Mouse (Mus musculus) neural tube, embryonic 15.5 days (tissue): ENCODE results near the gene Gm4131. TPM values are rescaled to one million over a fixed set of nuclear protein-coding genes. Genes with fewer than 3 reads are reported as not detected.
A peak's percentile ranks its signal among the peaks of the same experiment; 100 is the strongest.

ENCODE experiments used
- ATAC-seq: fragments of 200-750 bp; cut with Nextera tagmentation; 2 replicates; pipeline ENCODE4 v1.8.0; 2017; ENCODE audit warnings: mild to moderate bottlenecking, moderate TSS enrichment, moderate library complexity; ENCODE audit not compliant: low FRiP score
- H3K27ac ChIP-seq: fragments of 300-500 bp; sonication (generic); replicated peaks from 2 replicates; pipeline ENCODE4 v1.5.1; 2015; ENCODE audit warnings: mild to moderate bottlenecking, inconsistent platforms
- H3K27me3 ChIP-seq: fragments of 300-500 bp; sonication (generic); replicated peaks from 2 replicates; pipeline ENCODE4 v1.6.1; 2015; ENCODE audit warnings: inconsistent platforms
- H3K36me3 ChIP-seq: fragments of 300-500 bp; sonication (generic); 2 replicates; pipeline ENCODE4 v1.6.1; 2015; ENCODE audit warnings: inconsistent platforms
- H3K4me1 ChIP-seq: fragments of 300-500 bp; sonication (generic); 2 replicates; pipeline ENCODE4 v1.6.1; 2015; ENCODE audit warnings: inconsistent platforms
- H3K4me2 ChIP-seq: fragments of 300-500 bp; sonication (generic); 2 replicates; pipeline ENCODE4 v1.6.1; 2015; ENCODE audit warnings: inconsistent platforms, mild to moderate bottlenecking, moderate library complexity
- H3K4me3 ChIP-seq: fragments of 300-500 bp; sonication (generic); replicated peaks from 2 replicates; pipeline ENCODE4 v1.5.1; 2015; ENCODE audit warnings: mild to moderate bottlenecking, inconsistent platforms
- H3K9ac ChIP-seq: fragments of 300-500 bp; sonication (generic); replicated peaks from 2 replicates; pipeline ENCODE4 v1.6.1; 2015; ENCODE audit warnings: mild to moderate bottlenecking, inconsistent platforms
- H3K9me3 ChIP-seq: fragments of 300-500 bp; sonication (generic); replicated peaks from 2 replicates; pipeline ENCODE4 v1.6.1; 2016; ENCODE audit warnings: inconsistent platforms
- WGBS: fragments of 180-500 bp; shearing (Covaris S2); methylation state at CpG from one replicate; pipeline ENCODE4 v1.1.7; 2015; ENCODE audit warnings: mixed read lengths; 5-methylcytosine and 5-hydroxymethylcytosine counted together
- polyA plus RNA-seq: library from polyadenylated mRNA; unstranded; fragments of >200 nt; fragmentation: Nextera tagmentation; extraction: Ambion mirVana; gene quantifications from 2 replicates; pipeline ENCODE4 v1.2.1, GENCODE M21; 2015

Gene Gm4131
- polyA plus RNA-seq, 1 experiment from 2014 or later: 0.27 TPM

DNA sequence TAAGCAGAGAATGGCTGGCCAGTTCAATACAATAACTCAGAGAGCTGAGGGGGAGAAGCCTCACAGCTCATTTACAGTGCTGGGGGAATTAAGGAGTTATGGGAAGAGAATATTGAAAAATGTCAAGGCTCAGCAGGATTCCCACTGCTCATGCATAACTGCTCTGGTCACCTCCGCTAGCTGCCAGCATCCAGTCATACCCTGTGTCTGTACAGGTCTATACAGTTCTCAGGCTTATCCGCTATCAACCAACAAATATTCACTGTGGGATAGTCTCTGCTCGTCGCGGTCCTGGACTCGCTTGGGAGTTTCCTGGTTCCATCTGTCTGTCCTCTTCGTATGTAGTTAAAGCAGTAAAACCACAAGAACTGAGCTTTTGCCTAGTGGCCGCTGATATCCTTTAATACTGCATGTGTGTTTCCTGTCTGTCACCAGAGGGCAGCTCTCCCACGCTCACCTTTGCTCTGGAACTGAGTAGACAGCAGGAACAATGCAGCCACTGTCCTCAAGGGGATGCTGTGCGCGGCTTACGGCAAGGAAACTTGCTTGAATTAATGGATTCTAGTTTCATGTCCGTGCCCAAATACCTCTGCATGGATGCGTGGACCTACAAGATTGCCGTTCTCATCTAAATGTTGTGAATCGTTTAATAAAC, 74.4 kb downstream of the Gm4131 start:
- WGBS: 28% methylated on average over 16 of the region's 16 CpGs
- ATAC-seq: peak; percentile 88; the same call in 1 of the 2 replicates
- Histone ChIP-seq H3K27ac (no peak overlapping the region), H3K27me3 (no peaks in the 10 kb centered on the region), H3K4me3 (no peak overlapping the region), H3K4me2 (peak overlapping the region; percentile 29), H3K9me3 (no peaks in the 10 kb centered on the region), H3K4me1 (peaks cover 8% of the 10 kb centered on the region; the same call in 1 of the 2 replicates), H3K9ac (no peak overlapping the region), H3K36me3 (no peaks in the 10 kb centered on the region)

DNA sequence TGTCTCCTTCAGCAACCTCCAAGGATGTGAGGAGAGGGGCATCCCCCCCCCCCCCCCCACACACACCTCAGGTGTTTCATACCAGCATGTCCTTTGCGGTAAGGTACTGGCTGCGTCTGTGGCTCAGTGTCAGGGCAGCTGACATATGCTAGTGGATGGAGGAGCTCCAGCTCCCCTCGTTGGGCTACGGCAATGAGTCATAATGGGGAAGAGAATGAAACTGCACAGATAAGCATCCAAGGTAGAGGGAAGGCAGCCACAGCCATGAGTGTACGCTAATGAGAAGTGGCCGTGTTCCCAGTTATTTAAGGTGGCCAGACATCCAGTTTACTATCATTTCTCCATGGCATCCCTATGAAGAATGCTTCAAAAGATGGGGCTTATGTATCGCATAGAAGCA, 78.5 kb downstream of the Gm4131 start:
- no peak for ATAC-seq

DNA sequence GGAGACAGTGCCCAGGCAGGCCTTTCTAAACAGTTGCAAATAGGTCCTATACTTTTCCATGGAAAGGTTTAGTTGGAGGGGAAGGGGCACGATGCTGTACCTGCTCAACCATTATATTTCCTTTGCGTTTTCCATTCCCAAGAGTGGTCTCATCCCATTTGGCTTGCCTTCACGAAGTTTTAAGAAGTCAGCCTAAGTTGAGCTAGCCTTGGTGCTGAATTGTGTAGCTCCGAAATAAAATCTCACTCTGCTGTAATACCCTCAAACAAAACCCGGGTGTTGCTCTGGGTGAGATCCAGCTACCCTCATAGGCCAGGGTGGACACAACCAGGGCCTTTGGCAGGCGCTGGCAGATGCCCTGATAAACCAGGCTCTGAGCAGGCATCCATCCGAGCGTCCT, 85.3 kb downstream of the Gm4131 start:
- 63% methylated on average over 8 of the region's 8 CpGs for WGBS
- Histone ChIP-seq H3K4me1 (peaks cover 5% of the 10 kb centered on the region; the same call in 1 of the 2 replicates), H3K36me3 (no peaks in the 10 kb centered on the region), H3K9ac (no peak overlapping the region), H3K9me3 (no peaks in the 10 kb centered on the region), H3K4me3 (no peak overlapping the region), H3K27ac (no peak overlapping the region), H3K27me3 (no peaks in the 10 kb centered on the region), H3K4me2 (no peak overlapping the region)
- no peak for ATAC-seq

More for the DNA sequence above, 78.5 kb downstream of the Gm4131 start:
- H3K4me3 ChIP-seq: no peak overlapping the region
- H3K9ac ChIP-seq: no peak overlapping the region
- no peak overlapping the region for H3K27ac ChIP-seq
- H3K36me3 ChIP-seq: no peaks in the 10 kb centered on the region
- H3K27me3 ChIP-seq: no peaks in the 10 kb centered on the region
- WGBS: 87% methylated on average over 7 of the region's 7 CpGs
- H3K9me3 ChIP-seq: no peaks in the 10 kb centered on the region
- H3K4me2 ChIP-seq: no peak overlapping the region
- peaks cover 8% of the 10 kb centered on the region; the same call in 1 of the 2 replicates for H3K4me1 ChIP-seq

DNA sequence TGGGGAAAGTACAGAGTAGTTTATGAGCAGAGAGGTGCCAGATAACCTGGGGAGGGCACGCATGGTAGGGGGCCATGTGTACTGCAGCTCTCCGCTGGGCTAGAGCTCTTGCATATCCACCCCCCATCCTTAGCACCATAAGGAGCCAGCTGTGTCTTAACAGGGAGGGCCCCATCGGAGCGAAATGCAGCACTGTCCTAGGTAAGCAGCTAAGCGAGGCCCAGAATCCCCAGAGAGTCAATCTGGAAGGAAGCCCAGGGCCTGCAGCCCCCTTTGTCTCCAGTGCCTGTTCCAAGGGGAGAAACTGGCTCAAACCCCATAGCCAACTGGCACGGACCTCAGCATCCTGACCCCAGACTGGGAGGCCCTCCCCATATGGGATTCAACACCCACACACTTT, 87.3 kb downstream of the Gm4131 start:
- H3K36me3 ChIP-seq: no peaks in the 10 kb centered on the region
- H3K9me3 ChIP-seq: no peaks in the 10 kb centered on the region
- H3K4me3 ChIP-seq: no peak overlapping the region
- peak; percentile 63; the same call in 1 of the 2 replicates for ATAC-seq
- no peak overlapping the region for H3K27ac ChIP-seq
- no peaks in the 10 kb centered on the region for H3K27me3 ChIP-seq
- WGBS: 39% methylated on average over 6 of the region's 6 CpGs
- H3K4me1 ChIP-seq: peaks cover 5% of the 10 kb centered on the region; the same call in 1 of the 2 replicates
- no peak overlapping the region for H3K9ac ChIP-seq
- H3K4me2 ChIP-seq: no peak overlapping the region

DNA sequence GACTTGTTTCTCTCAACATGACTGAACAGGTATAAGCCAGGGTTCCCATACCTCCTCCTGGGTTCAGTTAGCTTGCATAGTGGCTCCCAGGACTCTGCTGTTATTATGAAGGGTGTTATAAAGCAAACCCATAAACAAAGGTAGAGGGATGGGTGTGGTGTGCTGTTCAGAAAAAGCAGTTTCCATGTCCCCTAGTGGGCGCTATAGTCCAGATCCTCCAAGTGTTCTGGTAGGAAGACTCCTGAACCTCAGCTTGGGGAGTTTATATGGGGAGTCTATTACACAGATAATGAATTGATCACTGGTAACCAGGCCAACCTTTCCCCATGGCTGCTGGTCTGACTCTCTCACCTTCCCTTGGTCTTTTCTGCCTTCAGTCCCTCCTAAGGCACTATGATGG, 92.2 kb downstream of the Gm4131 start:
- H3K4me1 ChIP-seq: peaks cover 3% of the 10 kb centered on the region; the same call in 1 of the 2 replicates
- no peaks in the 10 kb centered on the region for H3K9me3 ChIP-seq
- no peak overlapping the region for H3K4me2 ChIP-seq
- no peak for ATAC-seq
- no peak overlapping the region for H3K27ac ChIP-seq
- whole genome bisulfite sequencing: 71% methylated on average over 1 of the region's 1 CpGs
- no peaks in the 10 kb centered on the region for H3K27me3 ChIP-seq
- no peaks in the 10 kb centered on the region for H3K36me3 ChIP-seq
- H3K4me3 ChIP-seq: no peak overlapping the region
- H3K9ac ChIP-seq: no peak overlapping the region

DNA sequence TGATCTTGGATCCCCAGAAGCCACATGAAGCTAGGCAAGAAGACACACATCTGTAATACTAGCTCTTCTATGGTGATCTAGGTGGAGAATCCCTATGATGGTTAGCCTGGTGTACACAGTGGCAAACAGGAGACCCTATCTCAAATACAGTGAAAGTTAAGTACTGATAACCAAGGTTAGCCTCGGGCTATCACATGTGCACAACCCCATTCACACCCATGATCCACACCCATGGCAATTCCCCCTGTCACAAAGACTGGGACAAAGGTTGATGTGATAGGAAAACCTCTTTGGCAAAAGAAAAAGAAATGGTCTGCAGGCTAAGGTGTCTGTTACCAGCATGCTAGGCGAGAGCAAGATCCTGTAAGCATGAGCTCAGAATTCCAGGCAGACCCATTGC, 94.7 kb downstream of the Gm4131 start:
- Histone ChIP-seq H3K4me1 (no peaks in the 10 kb centered on the region), H3K9ac (no peak overlapping the region), H3K4me2 (no peak overlapping the region), H3K27ac (no peak overlapping the region), H3K9me3 (no peaks in the 10 kb centered on the region), H3K4me3 (no peak overlapping the region), H3K27me3 (no peaks in the 10 kb centered on the region), H3K36me3 (no peaks in the 10 kb centered on the region)
- 88% methylated on average over 2 of the region's 2 CpGs for WGBS
- no peak for ATAC-seq

DNA sequence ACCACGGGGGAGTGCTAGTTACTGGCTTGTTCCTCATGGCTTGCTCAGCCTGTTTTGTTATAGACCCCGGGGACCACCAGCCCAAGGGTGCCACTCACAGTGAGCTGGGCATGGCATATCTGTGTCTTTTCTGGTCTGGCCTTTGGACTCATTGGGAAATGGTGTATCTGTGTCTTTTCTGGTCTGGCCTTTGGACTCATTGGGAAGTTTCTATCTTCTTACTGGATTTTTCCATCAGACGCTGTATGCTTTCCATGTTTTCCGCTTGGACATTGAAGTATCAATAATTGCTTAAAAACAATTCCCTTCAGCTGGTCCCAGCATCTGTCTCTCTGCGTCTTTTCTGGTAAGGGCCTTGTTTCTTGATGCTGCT, 98.0 kb downstream of the Gm4131 start:
- Histone ChIP-seq H3K36me3 (no peaks in the 10 kb centered on the region), H3K4me1 (peaks cover 5% of the 10 kb centered on the region; the same call in 1 of the 2 replicates), H3K27ac (no peak overlapping the region), H3K4me3 (no peak overlapping the region), H3K4me2 (no peak overlapping the region), H3K9ac (no peak overlapping the region), H3K9me3 (no peaks in the 10 kb centered on the region), H3K27me3 (no peaks in the 10 kb centered on the region)
- no peak for ATAC-seq
- 89% methylated on average over 5 of the region's 5 CpGs for WGBS

DNA sequence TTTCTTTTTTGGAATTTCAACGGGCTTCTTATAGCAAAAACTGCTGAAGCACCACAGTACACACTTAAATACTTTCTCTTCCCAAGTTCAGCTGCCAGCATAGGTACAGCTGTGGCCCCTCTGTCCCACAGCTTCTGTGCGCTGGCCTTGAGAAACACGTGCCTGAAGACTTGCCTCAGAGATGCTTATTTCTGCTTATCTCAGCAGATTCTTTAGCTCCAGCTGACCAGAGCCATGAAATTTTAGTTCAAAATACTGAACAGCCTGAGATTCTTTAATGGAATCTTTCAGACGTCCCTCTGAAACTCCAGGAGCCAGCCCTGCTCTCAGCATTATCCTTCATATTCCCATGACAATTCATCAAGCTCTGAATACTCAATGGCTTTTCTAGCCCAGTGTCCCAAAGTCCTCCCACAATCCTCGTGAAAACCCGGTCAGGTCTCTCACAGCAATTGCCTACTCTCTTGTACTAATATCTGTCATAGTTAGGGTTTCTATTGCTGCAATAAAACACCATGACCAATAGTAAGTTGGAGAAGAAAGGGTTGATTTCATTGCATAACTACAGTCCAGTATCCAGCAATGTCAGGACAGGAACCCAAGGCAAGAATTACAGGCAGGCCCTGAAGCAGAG, 98.5 kb downstream of the Gm4131 start:
- Histone ChIP-seq H3K27me3 (no peaks in the 10 kb centered on the region), H3K36me3 (no peaks in the 10 kb centered on the region), H3K9me3 (no peaks in the 10 kb centered on the region), H3K4me3 (no peak overlapping the region), H3K9ac (no peak overlapping the region), H3K4me2 (no peak overlapping the region), H3K27ac (no peak overlapping the region), H3K4me1 (peaks cover 5% of the 10 kb centered on the region; the same call in 1 of the 2 replicates)
- no peak for ATAC-seq
- WGBS: 69% methylated on average over 6 of the region's 6 CpGs

DNA sequence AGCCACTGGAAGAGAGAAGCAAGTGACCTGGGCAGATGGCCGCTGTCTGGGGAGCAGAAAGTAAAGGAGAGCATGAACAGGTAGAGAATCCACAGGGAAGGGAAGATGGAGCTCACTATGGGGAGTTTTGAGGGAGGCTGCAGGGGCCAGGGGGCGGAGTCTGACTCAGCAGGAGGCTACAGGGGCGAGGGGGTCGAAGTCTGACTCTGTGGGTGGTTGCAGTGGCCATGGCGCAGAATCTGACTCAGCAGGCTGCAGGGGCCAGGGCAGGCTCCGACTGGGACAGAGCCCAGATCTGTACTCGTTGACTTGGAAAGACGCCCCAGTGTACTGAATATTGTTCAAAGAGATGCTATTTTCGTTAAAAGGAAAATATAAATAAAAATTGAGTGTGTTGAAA, 101.8 kb downstream of the Gm4131 start:
- WGBS: 18% methylated on average over 9 of the region's 9 CpGs

DNA sequence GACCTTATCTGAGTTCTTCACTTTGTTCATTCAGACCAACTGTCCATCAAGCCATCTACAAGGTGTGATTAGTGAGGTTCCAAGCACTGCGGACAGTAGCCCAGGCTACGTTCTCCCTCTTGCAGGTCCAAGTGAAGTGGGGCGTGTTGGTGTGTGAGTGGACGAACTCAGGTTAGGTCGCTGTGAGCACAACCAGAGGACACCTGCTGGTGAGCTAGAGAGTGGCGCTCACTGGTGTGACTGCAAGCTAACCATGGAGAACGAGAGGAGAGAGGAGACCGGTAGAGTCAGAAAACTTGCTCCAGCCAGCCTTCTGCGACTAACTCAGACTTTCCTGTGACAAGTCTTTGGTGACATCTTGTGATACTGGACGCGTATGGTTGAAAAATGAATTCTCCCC, 107.2 kb downstream of the Gm4131 start:
- H3K9ac ChIP-seq: no peak overlapping the region
- H3K4me2 ChIP-seq: no peak overlapping the region
- no peaks in the 10 kb centered on the region for H3K36me3 ChIP-seq
- ATAC-seq: no peak
- peaks cover 25% of the 10 kb centered on the region for H3K4me1 ChIP-seq
- H3K9me3 ChIP-seq: no peaks in the 10 kb centered on the region
- WGBS: 73% methylated on average over 11 of the region's 11 CpGs
- no peak overlapping the region for H3K27ac ChIP-seq
- H3K27me3 ChIP-seq: 0 out of 2 replicates have a peak, but pooled peaks cover 3% of the 10 kb centered on the region
- no peak overlapping the region for H3K4me3 ChIP-seq

More for the DNA sequence above, 101.8 kb downstream of the Gm4131 start:
- no peak overlapping the region for H3K27ac ChIP-seq
- no peaks in the 10 kb centered on the region for H3K36me3 ChIP-seq
- no peak overlapping the region for H3K9ac ChIP-seq
- H3K4me2 ChIP-seq: 0 out of 2 replicates have a peak overlapping the region, but pooled peaks have one; percentile 4
- no peak overlapping the region for H3K4me3 ChIP-seq
- ATAC-seq: no peak
- no peaks in the 10 kb centered on the region for H3K9me3 ChIP-seq
- H3K27me3 ChIP-seq: no peaks in the 10 kb centered on the region
- peaks cover 5% of the 10 kb centered on the region; the same call in 1 of the 2 replicates for H3K4me1 ChIP-seq

DNA sequence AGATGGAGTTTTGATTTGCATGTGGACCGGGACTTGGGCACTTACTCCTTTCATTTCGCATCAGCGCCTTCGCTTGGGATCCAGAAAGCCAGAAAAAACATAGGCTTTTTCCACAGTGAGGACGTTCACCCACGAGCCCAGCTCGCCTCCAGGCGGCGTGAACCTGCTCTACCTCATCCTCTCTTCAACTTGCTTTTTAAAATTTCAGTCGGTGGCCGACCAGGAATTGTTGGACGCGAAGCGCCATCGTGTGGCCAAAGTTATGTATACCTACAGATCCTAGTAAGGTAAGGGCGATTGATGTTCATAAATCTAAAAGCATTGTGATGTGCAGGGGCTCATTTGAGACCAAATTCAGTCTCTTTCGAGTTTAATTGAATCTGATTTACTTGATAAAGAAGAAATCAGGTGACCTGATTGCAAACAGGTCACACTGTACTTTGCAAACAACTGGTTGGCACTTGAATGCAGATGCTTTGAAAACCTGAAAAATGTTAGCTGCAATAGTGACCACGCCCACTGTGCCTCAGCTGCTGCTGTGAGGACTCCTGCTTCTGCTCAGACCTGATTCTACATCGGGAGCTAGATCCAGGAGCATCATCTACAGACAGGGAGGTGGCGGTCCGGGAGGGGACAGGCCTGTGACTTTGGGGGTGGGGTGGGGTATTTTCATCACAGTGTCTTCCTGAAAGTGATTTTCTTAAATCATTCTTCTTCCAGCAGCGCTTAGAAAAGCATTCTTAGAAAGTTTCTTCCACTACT, 109.1 kb downstream of the Gm4131 start:
- H3K9ac ChIP-seq: 0 out of 2 replicates have a peak overlapping the region, but pooled peaks have one; percentile 6
- H3K36me3 ChIP-seq: no peaks in the 10 kb centered on the region
- H3K27me3 ChIP-seq: 0 out of 2 replicates have a peak, but pooled peaks cover 3% of the 10 kb centered on the region
- no peaks in the 10 kb centered on the region for H3K9me3 ChIP-seq
- H3K27ac ChIP-seq: no peak overlapping the region
- ATAC-seq: peak; percentile 74
- WGBS: 21% methylated on average over 22 of the region's 22 CpGs
- peaks cover 33% of the 10 kb centered on the region for H3K4me1 ChIP-seq
- peak overlapping the region; percentile 46 for H3K4me2 ChIP-seq
- no peak overlapping the region for H3K4me3 ChIP-seq
